Mouse (Mus musculus): ENCODE data around the gene Mmp11. TPM values are rescaled to one million over a fixed set of nuclear protein-coding genes. Genes with fewer than 3 reads are reported as not detected.
A peak's percentile ranks its signal among the peaks of the same experiment; 100 is the strongest.

The Mmp11 gene
- polyA plus RNA-seq, 1 experiment = 20.1 TPM

- no peak for DNase-seq (ENCODE audit: low spot score)
Observed at GRCm38 (mm10) chr10:75937851-75938643, 1.8 kb upstream of the Mmp11 start.

GRCm38 (mm10) chr10:75936909-75937667 lies 792 bp upstream of the Mmp11 start:
- DNase-seq (ENCODE audit: low spot score) = no peak

- no peak for DNase-seq (ENCODE audit: low spot score)
Observed at GRCm38 (mm10) chr10:75934991-75935390, 1.3 kb downstream of the Mmp11 start.

GRCm38 (mm10) chr10:75932891-75933290 lies 3.4 kb downstream of the Mmp11 start, which contains the start of gene Chchd10:
TSS of gene Chchd10 (plus strand) at chr10:75933130.
- DNase-seq (ENCODE audit: low spot score) = no peak

GRCm38 (mm10) chr10:75932081-75932678 lies 4.1 kb downstream of the Mmp11 start:
- peak; percentile 58 for DNase-seq (ENCODE audit: low spot score)

- no peak for DNase-seq (ENCODE audit: low spot score)
Observed at GRCm38 (mm10) chr10:75931311-75931710, 5.0 kb downstream of the Mmp11 start.

GRCm38 (mm10) chr10:75930304-75930703 lies 6.0 kb downstream of the Mmp11 start:
- DNase-seq (ENCODE audit: low spot score) = no peak

- no peak for DNase-seq (ENCODE audit: low spot score)
Observed at GRCm38 (mm10) chr10:75926396-75926795, 9.9 kb downstream of the Mmp11 start.

GRCm38 (mm10) chr10:75924324-75924723 lies 12.0 kb downstream of the Mmp11 start:
- no peak for DNase-seq (ENCODE audit: low spot score)

GRCm38 (mm10) chr10:75921726-75922560 lies 14.4 kb downstream of the Mmp11 start:
- no peak for DNase-seq (ENCODE audit: low spot score)

GRCm38 (mm10) chr10:75921026-75921725 lies 15.1 kb downstream of the Mmp11 start, which contains the start of gene Smarcb1:
TSS of gene Smarcb1 (minus strand) at chr10:75921617.
- DNase-seq (ENCODE audit: low spot score) = peak; percentile 87

GRCm38 (mm10) chr10:75919026-75919425 lies 17.3 kb downstream of the Mmp11 start:
- DNase-seq (ENCODE audit: low spot score) = no peak

GRCm38 (mm10) chr10:75916840-75917239 lies 19.5 kb downstream of the Mmp11 start:
- DNase-seq (ENCODE audit: low spot score) = no peak

GRCm38 (mm10) chr10:75915557-75915956 lies 20.7 kb downstream of the Mmp11 start:
- DNase-seq (ENCODE audit: low spot score) = no peak

GRCm38 (mm10) chr10:75913013-75913589 lies 23.2 kb downstream of the Mmp11 start:
- DNase-seq (ENCODE audit: low spot score) = no peak

- DNase-seq (ENCODE audit: low spot score) = no peak
Observed at GRCm38 (mm10) chr10:75910698-75911097, 25.6 kb downstream of the Mmp11 start.

GRCm38 (mm10) chr10:75906882-75907281 lies 29.4 kb downstream of the Mmp11 start:
- DNase-seq (ENCODE audit: low spot score) = no peak

- DNase-seq (ENCODE audit: low spot score) = no peak
Observed at GRCm38 (mm10) chr10:75904391-75904790, 31.9 kb downstream of the Mmp11 start.

- DNase-seq (ENCODE audit: low spot score) = no peak
Observed at GRCm38 (mm10) chr10:75898846-75899245, 37.5 kb downstream of the Mmp11 start.

- no peak for DNase-seq (ENCODE audit: low spot score)
Observed at GRCm38 (mm10) chr10:75898039-75898564, 38.2 kb downstream of the Mmp11 start.

Data from urinary bladder, adult 2 months (tissue).